Mouse (Mus musculus) midbrain, embryonic 15.5 days (tissue): ENCODE measurements around the gene Camta1. TPM values are rescaled to one million over a fixed set of nuclear protein-coding genes. Genes with fewer than 3 reads are reported as not detected.

ENCODE experiments used
- ATAC-seq: fragments of 200-750 bp; cut with Nextera tagmentation; replicated peaks from 2 replicates; pipeline ENCODE4 v1.8.0; 2017; ENCODE audit warnings: moderate TSS enrichment
- H3K27ac ChIP-seq: fragments of 300-500 bp; sonication (generic); 2 replicates; pipeline ENCODE4 v1.5.1; 2015; ENCODE audit warnings: mild to moderate bottlenecking, inconsistent platforms
- H3K27me3 ChIP-seq: fragments of 300-500 bp; sonication (generic); replicated peaks from 2 replicates; pipeline ENCODE4 v1.6.1; 2015; ENCODE audit warnings: inconsistent platforms
- H3K36me3 ChIP-seq: fragments of 300-500 bp; sonication (generic); replicated peaks from 2 replicates; pipeline ENCODE4 v1.6.1; 2015; ENCODE audit warnings: inconsistent platforms
- H3K4me1 ChIP-seq: fragments of 300-500 bp; sonication (generic); 2 replicates; pipeline ENCODE4 v1.6.1; 2015; ENCODE audit warnings: inconsistent platforms
- H3K4me2 ChIP-seq: fragments of 300-500 bp; sonication (generic); 2 replicates; pipeline ENCODE4 v1.6.1; 2015; ENCODE audit warnings: inconsistent platforms, mild to moderate bottlenecking, moderate library complexity
- H3K4me3 ChIP-seq: fragments of 300-500 bp; sonication (generic); 2 replicates; pipeline ENCODE4 v1.5.1; 2015; ENCODE audit warnings: mild to moderate bottlenecking, inconsistent platforms
- H3K9ac ChIP-seq: fragments of 300-500 bp; sonication (generic); 2 replicates; pipeline ENCODE4 v1.6.1; 2015; ENCODE audit warnings: mild to moderate bottlenecking, inconsistent platforms
- H3K9me3 ChIP-seq: fragments of 300-500 bp; sonication (generic); 2 replicates; pipeline ENCODE4 v1.6.1; 2016; ENCODE audit warnings: inconsistent platforms
- WGBS: fragments of 180-500 bp; shearing (Covaris S2); methylation state at CpG from one replicate; pipeline ENCODE4 v1.1.7; 2015; ENCODE audit warnings: mixed read lengths; 5-methylcytosine and 5-hydroxymethylcytosine counted together
- polyA plus RNA-seq: library from polyadenylated mRNA; unstranded; fragments of >200 nt; fragmentation: Nextera tagmentation; extraction: Ambion mirVana; gene quantifications from 2 replicates; pipeline ENCODE4 v1.2.1, GENCODE M21; 2015

Camta1 gene
- polyA plus RNA-seq, 1 experiment from 2014 or later = 156 TPM

GRCm38 (mm10) chr4:151474895-151475470 is 386.7 kb downstream of the Camta1 start:
- no peak for ATAC-seq
- WGBS = 44% methylated on average over 16 of the region's 16 CpGs
- no peak overlapping the region for H3K27ac ChIP-seq
- no peak overlapping the region for H3K4me2 ChIP-seq
- peaks cover 14% of the 10 kb centered on the region; the same call in 1 of the 2 replicates for H3K4me1 ChIP-seq
- no peaks in the 10 kb centered on the region for H3K36me3 ChIP-seq
- H3K27me3 ChIP-seq = no peaks in the 10 kb centered on the region
- H3K4me3 ChIP-seq = no peak overlapping the region
- H3K9ac ChIP-seq = no peak overlapping the region; the same call in 1 of the 2 replicates
- no peaks in the 10 kb centered on the region for H3K9me3 ChIP-seq

GRCm38 (mm10) chr4:151471886-151472285 is 389.8 kb downstream of the Camta1 start:
- Histone ChIP-seq H3K4me1 (peaks cover 17% of the 10 kb centered on the region; the same call in 1 of the 2 replicates), H3K9me3 (no peaks in the 10 kb centered on the region), H3K4me3 (no peak overlapping the region), H3K36me3 (no peaks in the 10 kb centered on the region), H3K9ac (no peak overlapping the region), H3K27ac (no peak overlapping the region), H3K27me3 (no peaks in the 10 kb centered on the region), H3K4me2 (no peak overlapping the region)
- ATAC-seq = no peak
- WGBS = 84% methylated on average over 4 of the region's 4 CpGs

GRCm38 (mm10) chr4:151468381-151468780 is 393.3 kb downstream of the Camta1 start:
- Histone ChIP-seq H3K27me3 (no peaks in the 10 kb centered on the region), H3K9ac (no peak overlapping the region), H3K4me3 (no peak overlapping the region), H3K4me1 (peaks cover 14% of the 10 kb centered on the region; the same call in 1 of the 2 replicates), H3K36me3 (no peaks in the 10 kb centered on the region), H3K27ac (no peak overlapping the region), H3K9me3 (no peaks in the 10 kb centered on the region), H3K4me2 (no peak overlapping the region)
- no peak for ATAC-seq
- 96% methylated on average over 5 of the region's 5 CpGs for WGBS

GRCm38 (mm10) chr4:151458686-151459085 is 403.0 kb downstream of the Camta1 start:
- no peaks in the 10 kb centered on the region for H3K9me3 ChIP-seq
- no peak overlapping the region for H3K4me2 ChIP-seq
- H3K4me3 ChIP-seq = no peak overlapping the region
- no peak for ATAC-seq
- no peaks in the 10 kb centered on the region for H3K27me3 ChIP-seq
- H3K27ac ChIP-seq = no peak overlapping the region
- peaks cover 4% of the 10 kb centered on the region; the same call in 1 of the 2 replicates for H3K4me1 ChIP-seq
- H3K36me3 ChIP-seq = no peaks in the 10 kb centered on the region
- WGBS = 53% methylated on average over 11 of the region's 11 CpGs
- no peak overlapping the region for H3K9ac ChIP-seq

- 69% methylated on average over 3 of the region's 3 CpGs for WGBS
- peaks cover 30% of the 10 kb centered on the region for H3K4me1 ChIP-seq
- H3K9me3 ChIP-seq = no peaks in the 10 kb centered on the region
- H3K9ac ChIP-seq = no peak overlapping the region
- 0 out of 2 replicates have a peak, but pooled peaks have one; percentile 18 for ATAC-seq
- H3K27me3 ChIP-seq = no peaks in the 10 kb centered on the region
- H3K4me3 ChIP-seq = no peak overlapping the region
- no peak overlapping the region for H3K4me2 ChIP-seq
- H3K27ac ChIP-seq = no peak overlapping the region
- H3K36me3 ChIP-seq = no peaks in the 10 kb centered on the region
Observed at GRCm38 (mm10) chr4:151454611-151455010, 407.1 kb downstream of the Camta1 start.

DNA sequence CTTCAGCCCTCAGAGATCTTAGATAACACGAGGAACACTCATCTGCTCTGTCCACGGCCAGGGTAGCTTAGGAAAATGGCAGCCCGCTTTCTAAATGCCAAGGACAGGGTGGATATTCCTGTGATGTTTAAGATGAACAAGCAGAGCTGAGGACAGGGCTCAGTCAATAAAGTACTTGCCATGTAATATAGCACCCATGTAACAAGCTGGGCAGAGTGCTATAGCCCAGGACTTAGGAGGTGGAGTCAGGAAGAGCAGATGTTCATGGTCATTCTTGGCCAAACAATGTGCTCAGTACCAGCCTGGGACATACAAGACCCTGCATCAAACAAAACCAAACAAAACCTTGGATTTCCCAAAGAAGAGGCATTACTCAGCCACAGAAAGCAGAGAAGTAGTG is 407.6 kb downstream of the Camta1 start:
- Histone ChIP-seq H3K4me3 (no peak overlapping the region), H3K27me3 (no peaks in the 10 kb centered on the region), H3K36me3 (no peaks in the 10 kb centered on the region), H3K4me2 (no peak overlapping the region), H3K9ac (no peak overlapping the region), H3K4me1 (peaks cover 36% of the 10 kb centered on the region), H3K9me3 (no peaks in the 10 kb centered on the region), H3K27ac (no peak overlapping the region)
- ATAC-seq = no peak
- WGBS = 88% methylated on average over 3 of the region's 3 CpGs

DNA sequence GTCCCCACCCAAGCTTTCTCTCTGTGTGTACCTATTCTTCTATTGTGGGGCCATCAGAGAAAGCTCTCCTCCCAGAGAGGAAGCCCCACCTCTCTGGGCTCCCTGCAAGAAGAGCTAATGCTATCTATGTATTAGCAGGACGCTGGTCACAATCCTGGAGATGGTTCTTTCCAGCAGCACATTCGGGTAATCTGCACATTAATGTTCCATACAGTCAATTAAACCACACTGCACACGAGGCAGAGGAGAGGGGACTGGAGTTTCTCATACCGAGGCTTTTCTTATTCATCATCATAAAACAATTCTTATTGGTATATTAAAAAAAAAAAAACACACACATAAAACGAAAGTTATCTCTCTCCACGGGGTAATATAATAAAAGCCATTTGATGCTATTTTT is 409.8 kb downstream of the Camta1 start:
- Histone ChIP-seq H3K9me3 (no peaks in the 10 kb centered on the region), H3K4me3 (no peak overlapping the region), H3K4me1 (peaks cover 36% of the 10 kb centered on the region), H3K27ac (peak overlapping the region; percentile 60), H3K27me3 (no peaks in the 10 kb centered on the region), H3K4me2 (no peak overlapping the region), H3K36me3 (no peaks in the 10 kb centered on the region), H3K9ac (no peak overlapping the region)
- 49% methylated on average over 6 of the region's 6 CpGs for WGBS
- no peak for ATAC-seq

- 5% methylated on average over 8 of the region's 8 CpGs for WGBS
- Histone ChIP-seq H3K36me3 (no peaks in the 10 kb centered on the region), H3K9me3 (no peaks in the 10 kb centered on the region), H3K9ac (no peak overlapping the region), H3K4me1 (peaks cover 35% of the 10 kb centered on the region), H3K4me2 (no peak overlapping the region), H3K27ac (peak overlapping the region; percentile 1), H3K27me3 (no peaks in the 10 kb centered on the region), H3K4me3 (no peak overlapping the region)
- ATAC-seq = 0 out of 2 replicates have a peak, but pooled peaks have one; percentile 46
Observed at GRCm38 (mm10) chr4:151449981-151450380, 411.7 kb downstream of the Camta1 start.

DNA sequence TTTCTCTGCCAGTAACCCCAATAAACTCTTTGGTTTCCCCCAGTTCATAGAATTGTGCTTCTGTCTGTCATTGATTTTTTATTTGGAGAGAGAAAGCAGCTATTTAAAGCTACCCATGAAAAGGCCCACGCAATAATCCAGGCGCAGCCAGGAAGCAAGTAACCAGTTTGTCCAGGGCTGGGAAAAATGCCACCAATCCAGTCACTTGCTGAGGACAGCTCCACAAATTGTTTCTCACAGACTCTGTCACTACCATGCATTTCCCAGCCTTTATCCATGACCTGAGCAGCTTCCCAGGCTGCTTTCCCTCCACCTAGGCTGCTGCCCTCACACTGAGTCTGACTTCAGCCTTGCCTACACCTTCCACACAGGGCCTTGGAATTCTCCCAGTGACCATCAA is 413.3 kb downstream of the Camta1 start:
- H3K9ac ChIP-seq = no peak overlapping the region
- H3K27ac ChIP-seq = no peak overlapping the region
- no peaks in the 10 kb centered on the region for H3K27me3 ChIP-seq
- no peaks in the 10 kb centered on the region for H3K9me3 ChIP-seq
- H3K4me2 ChIP-seq = no peak overlapping the region
- ATAC-seq = no peak
- H3K36me3 ChIP-seq = no peaks in the 10 kb centered on the region
- H3K4me1 ChIP-seq = peaks cover 32% of the 10 kb centered on the region
- no peak overlapping the region for H3K4me3 ChIP-seq
- WGBS = 91% methylated on average over 2 of the region's 2 CpGs

GRCm38 (mm10) chr4:151444665-151445064 is 417.0 kb downstream of the Camta1 start:
- no peak overlapping the region for H3K9ac ChIP-seq
- H3K36me3 ChIP-seq = no peaks in the 10 kb centered on the region
- no peak overlapping the region for H3K4me3 ChIP-seq
- no peak overlapping the region for H3K27ac ChIP-seq
- H3K4me2 ChIP-seq = no peak overlapping the region
- H3K4me1 ChIP-seq = peaks cover 6% of the 10 kb centered on the region
- no peak for ATAC-seq
- no peaks in the 10 kb centered on the region for H3K27me3 ChIP-seq
- no peaks in the 10 kb centered on the region for H3K9me3 ChIP-seq
- 83% methylated on average over 4 of the region's 4 CpGs for WGBS

- Histone ChIP-seq H3K36me3 (no peaks in the 10 kb centered on the region), H3K4me1 (peaks cover 14% of the 10 kb centered on the region), H3K27me3 (no peaks in the 10 kb centered on the region), H3K9ac (no peak overlapping the region), H3K27ac (0 out of 2 replicates have a peak overlapping the region, but pooled peaks have one; percentile 15), H3K9me3 (no peaks in the 10 kb centered on the region), H3K4me3 (no peak overlapping the region), H3K4me2 (no peak overlapping the region)
- ATAC-seq = no peak
- 43% methylated on average over 7 of the region's 7 CpGs for WGBS
Observed at GRCm38 (mm10) chr4:151438561-151438960, 423.1 kb downstream of the Camta1 start.

DNA sequence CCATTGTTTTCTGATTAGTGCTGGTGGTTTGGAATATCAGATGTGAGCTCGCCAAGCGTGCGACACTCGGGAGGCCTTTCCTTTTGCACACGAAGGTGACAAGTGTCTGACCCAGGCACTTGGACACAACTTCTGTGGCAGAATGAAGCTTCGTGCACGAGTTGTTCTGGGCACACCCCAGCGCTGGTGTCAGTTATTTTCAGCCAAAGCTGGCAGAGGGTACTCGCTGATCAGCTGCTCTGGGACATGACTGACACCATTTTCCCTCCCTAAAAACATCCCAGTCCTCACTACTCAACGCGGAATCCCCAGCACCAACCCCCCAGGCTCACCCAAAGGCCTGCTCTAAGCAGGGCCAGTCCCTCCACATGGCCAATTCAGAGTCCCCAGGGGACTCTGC is 423.8 kb downstream of the Camta1 start:
- H3K4me1 ChIP-seq = peaks cover 14% of the 10 kb centered on the region
- no peak overlapping the region for H3K9ac ChIP-seq
- no peak for ATAC-seq
- no peaks in the 10 kb centered on the region for H3K9me3 ChIP-seq
- H3K4me2 ChIP-seq = no peak overlapping the region
- 64% methylated on average over 11 of the region's 11 CpGs for WGBS
- 0 out of 2 replicates have a peak overlapping the region, but pooled peaks have one; percentile 18 for H3K27ac ChIP-seq
- no peaks in the 10 kb centered on the region for H3K36me3 ChIP-seq
- H3K27me3 ChIP-seq = no peaks in the 10 kb centered on the region
- no peak overlapping the region for H3K4me3 ChIP-seq

DNA sequence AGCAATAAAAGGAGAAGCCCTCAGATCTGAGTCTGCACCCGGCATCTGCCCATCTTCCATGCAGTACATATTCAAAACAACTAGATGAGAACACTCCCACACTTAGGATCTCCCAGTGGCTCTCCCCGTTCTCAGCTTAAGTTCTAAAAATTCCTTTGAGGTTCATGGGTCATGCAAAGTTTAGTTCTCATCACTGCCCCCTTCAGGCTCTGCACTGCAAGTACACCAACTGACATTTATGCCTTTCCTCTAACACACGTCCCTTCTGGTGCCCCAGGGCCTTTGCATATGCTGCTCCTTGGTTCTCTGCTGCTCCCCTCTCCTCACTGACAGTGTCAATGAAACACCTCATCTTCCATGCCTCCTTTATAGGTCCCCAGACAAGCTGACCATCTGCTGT is 436.5 kb downstream of the Camta1 start:
- H3K4me2 ChIP-seq = no peak overlapping the region
- no peak overlapping the region for H3K27ac ChIP-seq
- H3K4me1 ChIP-seq = 0 out of 2 replicates have a peak, but pooled peaks cover 3% of the 10 kb centered on the region
- ATAC-seq = no peak
- H3K36me3 ChIP-seq = no peaks in the 10 kb centered on the region
- H3K9ac ChIP-seq = no peak overlapping the region
- H3K27me3 ChIP-seq = no peaks in the 10 kb centered on the region
- H3K9me3 ChIP-seq = peaks cover 6% of the 10 kb centered on the region; the same call in 1 of the 2 replicates
- 77% methylated on average over 3 of the region's 3 CpGs for WGBS
- H3K4me3 ChIP-seq = no peak overlapping the region
